Mouse (Mus musculus): ENCODE data around the gene Hoxa13. TPM values are rescaled to one million over a fixed set of nuclear protein-coding genes. Genes with fewer than 3 reads are reported as not detected.

Hoxa13 gene
- total and polyA plus RNA-seq, 3 experiments, result not detected

DNA sequence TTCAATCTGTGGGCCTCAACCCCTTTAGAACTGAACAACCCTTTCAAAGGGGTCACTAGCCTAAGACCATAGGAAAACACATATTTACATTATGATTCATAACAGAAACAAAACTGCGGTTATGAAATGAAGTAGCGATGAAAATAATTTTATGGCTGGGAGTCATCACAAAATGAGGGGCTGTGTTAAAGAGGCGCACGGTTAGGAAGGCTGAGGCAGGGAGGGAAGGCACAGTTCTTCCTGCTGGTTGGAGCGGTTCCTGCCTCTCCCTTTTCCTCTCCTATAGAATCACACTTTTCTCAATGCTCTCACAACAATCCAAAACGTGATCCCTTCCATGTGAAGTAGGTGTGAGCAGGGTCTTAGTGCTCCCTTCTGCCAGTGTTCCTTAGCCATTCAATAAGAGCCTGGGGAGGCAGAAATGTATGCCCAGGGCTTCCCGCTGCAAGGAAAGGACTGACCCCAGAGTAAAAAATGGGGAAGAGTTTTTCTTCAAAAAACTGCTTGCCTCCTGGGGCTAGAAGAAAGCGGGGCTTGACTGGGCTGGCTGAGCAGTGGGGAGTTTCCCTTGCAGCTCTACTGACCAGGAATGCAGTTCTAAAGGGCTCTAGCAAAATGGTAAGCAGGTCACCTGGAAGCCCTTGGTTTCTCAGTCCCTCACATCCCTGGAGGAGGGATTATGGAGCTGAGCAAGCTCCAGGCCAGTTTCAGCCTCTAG is 15.0 kb upstream of the Hoxa13 start:
- no peaks in the 10 kb centered on the region for H3K36me3 ChIP-seq (ENCODE audit: control insufficient read depth in 1 of 2, insufficient read depth in 2 of 2, low read length in 2 of 2)
- no peak overlapping the region for H3K4me3 ChIP-seq (ENCODE audit: control insufficient read depth in 1 of 2, insufficient read depth in 1 of 2, low read depth in 2 of 2, low read length in 2 of 2)
- no peaks in the 10 kb centered on the region for H3K27me3 ChIP-seq (ENCODE audit: control insufficient read depth in 1 of 2, insufficient read depth in 2 of 2, low read length in 2 of 2)
- TF ChIP-seq CHD1 (IDR thresholded peaks at IDR 0.05; ENCODE audit: low read depth, low read length) (no peak), ZKSCAN1 (IDR thresholded peaks at IDR 0.05; ENCODE audit: low read depth, low read length) (no peak), ZNF384 (IDR thresholded peaks at IDR 0.05; ENCODE audit: low read depth, low read length) (no peak), POLR2A (IDR thresholded peaks at IDR 0.05; ENCODE audit: control insufficient read depth in 1 of 2, insufficient read depth in 1 of 2, low read depth in 1 of 2, low read length in 2 of 2, poor library complexity in 1 of 2) (no peak), RCOR1 (IDR thresholded peaks at IDR 0.05; ENCODE audit: low read depth, low read length) (no peak), NELFE (IDR thresholded peaks at IDR 0.05; ENCODE audit: low read depth, low read length) (no peak), CHD2 (IDR thresholded peaks at IDR 0.05; ENCODE audit: low read length) (no peak), MAX (IDR thresholded peaks at IDR 0.05; ENCODE audit: low read length) (no peak), RAD21 (IDR thresholded peaks at IDR 0.05; ENCODE audit: low read depth, low read length) (no peak), KAT2A (conservative IDR thresholded peaks at IDR 0.05; ENCODE audit: low read depth, low read length) (no peak), MYC (IDR thresholded peaks at IDR 0.05; ENCODE audit: low read depth, low read length) (no peak), CTCF (IDR thresholded peaks at IDR 0.05 in 2 of 3, conservative IDR thresholded peaks at IDR 0.05 in 1 of 3; ENCODE audit: control insufficient read depth in 1 of 3, insufficient read depth in 1 of 3, low read depth in 2 of 3, low read length in 3 of 3, poor library complexity in 1 of 3, severe bottlenecking in 1 of 3) (no peak), MYB (IDR thresholded peaks at IDR 0.05; ENCODE audit: low read depth, low read length) (no peak), MAZ (IDR thresholded peaks at IDR 0.05; ENCODE audit: low read depth, low read length) (no peak)
- H3K79me2 ChIP-seq (ENCODE audit: control insufficient read depth, insufficient read depth, low read length, poor library complexity), result no peaks in the 10 kb centered on the region
- DNase-seq (ENCODE audit: low read depth, low spot score), result no peak
- no peaks in the 10 kb centered on the region for H3K4me1 ChIP-seq (ENCODE audit: control insufficient read depth in 1 of 2, insufficient read depth in 2 of 2, low read length in 2 of 2)
- H3K9me3 ChIP-seq (replicated peaks; ENCODE audit: insufficient read depth, low read length), result no peaks in the 10 kb centered on the region
- H3K9ac ChIP-seq (ENCODE audit: control insufficient read depth, low read depth, low read length, poor library complexity, severe bottlenecking), result no peak overlapping the region
- H3K27ac ChIP-seq (ENCODE audit: control insufficient read depth, low read depth, low read length), result no peak overlapping the region

- no peak overlapping the region for H3K9ac ChIP-seq (ENCODE audit: control insufficient read depth, low read depth, low read length, poor library complexity, severe bottlenecking)
- no peaks in the 10 kb centered on the region for H3K27me3 ChIP-seq (ENCODE audit: control insufficient read depth in 1 of 2, insufficient read depth in 2 of 2, low read length in 2 of 2)
Measured at GRCm38 (mm10) chr6:52274576-52274975, 13.9 kb upstream of the Hoxa13 start.

More at GRCm38 (mm10) chr6:52274576-52274975, 13.9 kb upstream of the Hoxa13 start:
- TF ChIP-seq TBP (IDR thresholded peaks at IDR 0.05; ENCODE audit: low read depth, low read length) (no peak), SIN3A (IDR thresholded peaks at IDR 0.05; ENCODE audit: low read length) (no peak), MEF2A (IDR thresholded peaks at IDR 0.05; ENCODE audit: extremely low read depth, insufficient replicate concordance, low read depth, low read length, poor library complexity, severe bottlenecking) (no peak), EP300 (IDR thresholded peaks at IDR 0.05; ENCODE audit: low read depth in 1 of 2, low read length in 2 of 2) (no peak), SMC3 (IDR thresholded peaks at IDR 0.05; ENCODE audit: low read depth, low read length) (no peak)
- H3K9me3 ChIP-seq (replicated peaks; ENCODE audit: insufficient read depth, low read length), result no peaks in the 10 kb centered on the region
- H3K4me1 ChIP-seq (ENCODE audit: control insufficient read depth in 1 of 2, insufficient read depth in 2 of 2, low read length in 2 of 2), result no peaks in the 10 kb centered on the region
- no peaks in the 10 kb centered on the region for H3K36me3 ChIP-seq (ENCODE audit: control insufficient read depth in 1 of 2, insufficient read depth in 2 of 2, low read length in 2 of 2)
- H3K27ac ChIP-seq (ENCODE audit: control insufficient read depth, low read depth, low read length), result no peak overlapping the region
- DNase-seq (ENCODE audit: low read depth, low spot score), result no peak
- no peak overlapping the region for H3K4me3 ChIP-seq (ENCODE audit: control insufficient read depth in 1 of 2, insufficient read depth in 1 of 2, low read depth in 2 of 2, low read length in 2 of 2)
- no peaks in the 10 kb centered on the region for H3K79me2 ChIP-seq (ENCODE audit: control insufficient read depth, insufficient read depth, low read length, poor library complexity)
